Mouse (Mus musculus): Measurements from ENCODE around the gene Tnfrsf13c. TPM values are rescaled to one million over a fixed set of nuclear protein-coding genes. Genes with fewer than 3 reads are reported as not detected.

Tnfrsf13c gene
- 0.31 and 0.43 TPM in 2 replicates for polyA plus RNA-seq (2012; rRNA removed)

GRCm38 (mm10) chr15:82223657-82224601, at the start of gene Tnfrsf13c:
Gene Tnfrsf13c (minus strand): TSS chr15:82224369.

GRCm38 (mm10) chr15:82252097-82252496, 27.9 kb upstream of the Tnfrsf13c start, which contains the start of gene 1500009C09Rik:
Gene 1500009C09Rik (plus strand): TSS chr15:82252397.

GRCm38 (mm10) chr15:82244115-82244804, 20.1 kb upstream of the Tnfrsf13c start, which contains the start of gene Cenpm:
Gene Cenpm (minus strand): TSS chr15:82244748.

GRCm38 (mm10) chr15:82212752-82213063, 11.5 kb downstream of the Tnfrsf13c start, which contains the start of gene Shisa8:
Gene Shisa8 (minus strand): TSS chr15:82212815.

Other genes starting within 250 kb of the Tnfrsf13c start
- not detected in 2 replicates for gene 1700029P11Rik, start 243.8 kb downstream of the Tnfrsf13c start, polyA plus RNA-seq (2012; rRNA removed)
- gene Xrcc6, start 236.5 kb downstream of the Tnfrsf13c start, polyA plus RNA-seq (2012; rRNA removed), result 36.0 and 37.2 TPM in 2 replicates
- 39.9 and 41.8 TPM in 2 replicates for gene Desi1, start 190.5 kb downstream of the Tnfrsf13c start, polyA plus RNA-seq (2012; rRNA removed)
- gene Snu13, start 176.8 kb downstream of the Tnfrsf13c start, polyA plus RNA-seq (2012; rRNA removed), result 130 and 143 TPM in 2 replicates
- gene 4930407I10Rik, start 165.2 kb downstream of the Tnfrsf13c start, polyA plus RNA-seq (2012; rRNA removed), result not detected in 2 replicates
- gene Mei1, start 154.4 kb downstream of the Tnfrsf13c start, polyA plus RNA-seq (2012; rRNA removed), result 0.07 and 0.08 TPM in 2 replicates
- 21.0 and 22.7 TPM in 2 replicates for gene Ccdc134, start 96.4 kb downstream of the Tnfrsf13c start, polyA plus RNA-seq (2012; rRNA removed)
- gene Srebf2, start 77.2 kb downstream of the Tnfrsf13c start, polyA plus RNA-seq (2012; rRNA removed), result 145 and 151 TPM in 2 replicates
- gene Shisa8, start 11.6 kb downstream of the Tnfrsf13c start, polyA plus RNA-seq (2012; rRNA removed), result 2.3 and 2.4 TPM in 2 replicates
- gene Cenpm, start 20.4 kb upstream of the Tnfrsf13c start, polyA plus RNA-seq (2012; rRNA removed), result 22.7 and 24.3 TPM in 2 replicates
- 47.9 and 57.4 TPM in 2 replicates for gene 1500009C09Rik, start 28.0 kb upstream of the Tnfrsf13c start, polyA plus RNA-seq (2012; rRNA removed)
- 418 and 474 TPM in 2 replicates for gene Sept3, start 50.5 kb upstream of the Tnfrsf13c start, polyA plus RNA-seq (2012; rRNA removed)
- gene Wbp2nl, start 74.6 kb upstream of the Tnfrsf13c start, polyA plus RNA-seq (2012; rRNA removed), result 0.09 and 0.10 TPM in 2 replicates
- 46.4 and 57.5 TPM in 2 replicates for gene Naga, start 114.6 kb upstream of the Tnfrsf13c start, polyA plus RNA-seq (2012; rRNA removed)
- gene Pheta2, start 114.6 kb upstream of the Tnfrsf13c start, polyA plus RNA-seq (2012; rRNA removed), result 1.5 and 3.3 TPM in 2 replicates
- 251 and 253 TPM in 2 replicates for gene Smdt1, start 114.6 kb upstream of the Tnfrsf13c start, polyA plus RNA-seq (2012; rRNA removed)
- gene Ndufa6, start 130.0 kb upstream of the Tnfrsf13c start, polyA plus RNA-seq (2012; rRNA removed), result 340 and 360 TPM in 2 replicates
- 6.6 and 12.4 TPM in 2 replicates for gene Cyp2d22, start 155.9 kb upstream of the Tnfrsf13c start, polyA plus RNA-seq (2012; rRNA removed)
- gene Cyp2d11, start 169.7 kb upstream of the Tnfrsf13c start, polyA plus RNA-seq (2012; rRNA removed), result not detected in 2 replicates
- not detected in 2 replicates for gene Cyp2d10, start 182.8 kb upstream of the Tnfrsf13c start, polyA plus RNA-seq (2012; rRNA removed)
- gene Cyp2d9, start 209.1 kb upstream of the Tnfrsf13c start, polyA plus RNA-seq (2012; rRNA removed), result 0.08 TPM in 1 of 2 replicates, not detected in the other

Data from central nervous system, embryonic 14 days (tissue).